Mouse (Mus musculus) heart, postnatal 0 days (tissue): ENCODE data around the gene Sufu. TPM values are rescaled to one million over a fixed set of nuclear protein-coding genes. Genes with fewer than 3 reads are reported as not detected.

Source experiments
- ATAC-seq: fragments of 200-750 bp; cut with Nextera tagmentation; 2 replicates; pipeline ENCODE4 v1.8.0; 2017; ENCODE audit warnings: low read depth, moderate number of reproducible peaks, moderate library complexity; ENCODE audit not compliant: insufficient read depth
- DNase-seq: peaks from one replicate; pipeline ENCODE4 v3.0.0-alpha.2; 2016; ENCODE audit warnings: low spot score
- H3K27ac ChIP-seq: fragments of 300-500 bp; sonication (generic); 2 replicates; pipeline ENCODE4 v1.5.1; 2014; ENCODE audit warnings: low read depth, mild to moderate bottlenecking
- H3K27me3 ChIP-seq: fragments of 300-500 bp; sonication (generic); 2 replicates; pipeline ENCODE4 v1.6.1; 2014; ENCODE audit warnings: low read length, mixed read lengths; ENCODE audit not compliant: control insufficient read depth, insufficient read depth
- H3K36me3 ChIP-seq: fragments of 300-500 bp; sonication (generic); replicated peaks from 2 replicates; pipeline ENCODE4 v1.6.1; 2014; ENCODE audit warnings: low read length, mixed read lengths; ENCODE audit not compliant: control insufficient read depth, insufficient read depth
- H3K4me1 ChIP-seq: fragments of 300-500 bp; sonication (generic); 2 replicates; pipeline ENCODE4 v1.6.1; 2014; ENCODE audit warnings: antibody characterized with exemption; ENCODE audit not compliant: control insufficient read depth, insufficient read depth
- H3K4me2 ChIP-seq: fragments of 300-500 bp; sonication (generic); 2 replicates; pipeline ENCODE4 v1.6.1; 2014; ENCODE audit warnings: low read depth, mild to moderate bottlenecking, low read length, moderate library complexity
- H3K4me3 ChIP-seq: fragments of 300-500 bp; sonication (generic); 2 replicates; pipeline ENCODE4 v1.5.1; 2014; ENCODE audit warnings: low read depth, low read length
- H3K9ac ChIP-seq: fragments of 300-500 bp; sonication (generic); replicated peaks from 2 replicates; pipeline ENCODE4 v1.6.1; 2014; ENCODE audit warnings: low read depth, low read length, mixed read lengths
- H3K9me3 ChIP-seq: fragments of 300-500 bp; sonication (generic); replicated peaks from 2 replicates; pipeline ENCODE4 v1.6.1; 2016; ENCODE audit warnings: low read length; ENCODE audit not compliant: control insufficient read depth
- CTCF ChIP-seq: IDR thresholded peaks from 2 replicates; pipeline ENCODE4 v1.5.1; 2016; ENCODE audit warnings: antibody characterized with exemption, control low read depth, low read depth
- EP300 ChIP-seq: IDR thresholded peaks from 2 replicates; pipeline ENCODE4 v1.6.1; 2016; ENCODE audit warnings: antibody characterized with exemption, low read depth
- WGBS: fragments of 180-500 bp; shearing (Covaris S2); extraction: QIAGEN DNeasy Blood & Tissue Kit; methylation state at CpG from one replicate; pipeline ENCODE4 v1.1.7; 2014; 5-methylcytosine and 5-hydroxymethylcytosine counted together
- polyA plus RNA-seq: library from polyadenylated mRNA; unstranded; fragments of >200 nt; fragmentation: Nextera tagmentation; extraction: Ambion mirVana; gene quantifications from 2 replicates; pipeline ENCODE4 v1.2.1, GENCODE M21; 2015
- total RNA-seq: library from RNA; depleted of rRNA; stranded (reverse); fragments of >200 nt; gene quantifications from 2 replicates; pipeline ENCODE4 v1.2.3, GENCODE M21; 2014; ENCODE audit warnings: low replicate concordance

The Sufu gene
- total and polyA plus RNA-seq, 2 experiments from 2014 or later = 9.2 to 11.0 TPM

DNA sequence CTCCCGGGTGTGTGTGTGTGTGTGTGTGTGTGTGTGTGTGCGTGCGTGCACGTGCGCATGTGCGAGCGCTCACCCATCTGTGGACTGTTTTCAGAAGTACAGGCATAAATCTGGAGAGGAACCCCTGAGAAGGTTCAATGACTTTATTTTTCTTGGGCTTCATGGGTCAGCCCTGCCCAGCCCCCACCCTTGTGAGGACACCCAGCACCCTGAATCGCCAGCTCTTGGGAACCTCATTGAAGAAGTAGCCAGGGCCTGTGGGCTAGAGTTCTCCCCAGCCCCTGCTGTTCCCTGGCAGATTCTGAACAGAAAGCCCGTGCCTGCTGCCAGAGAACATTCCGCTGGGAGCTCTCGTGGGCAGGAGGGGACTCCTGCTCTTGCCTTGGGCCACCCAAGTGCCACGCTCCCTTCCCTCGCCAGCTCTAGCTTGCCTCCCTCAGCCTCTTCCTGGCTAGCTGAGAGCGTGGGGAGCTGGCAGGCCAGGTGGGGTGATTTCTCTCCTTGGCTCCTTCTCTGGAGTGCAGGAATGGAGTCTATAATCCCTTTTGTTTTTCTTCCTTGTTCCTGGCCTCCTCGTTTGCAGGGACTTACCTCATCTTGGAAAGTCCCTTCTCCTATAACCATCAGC lies 87.1 kb downstream of the Sufu start:
- peak overlapping the region; percentile 27 for H3K4me2 ChIP-seq
- no peak for TF ChIP-seq EP300
- TF ChIP-seq CTCF = no peak
- H3K4me1 ChIP-seq = peaks cover 77% of the 10 kb centered on the region
- H3K4me3 ChIP-seq = no peak overlapping the region
- peak overlapping the region; percentile 58 for H3K9ac ChIP-seq
- H3K27me3 ChIP-seq = no peaks in the 10 kb centered on the region
- peak overlapping the region; percentile 98 for H3K27ac ChIP-seq
- WGBS = 56% methylated on average over 15 of the region's 15 CpGs
- ATAC-seq = peak; percentile 12; the same call in 1 of the 2 replicates
- H3K9me3 ChIP-seq = no peaks in the 10 kb centered on the region
- peaks cover 11% of the 10 kb centered on the region; the same call in 1 of the 2 replicates for H3K36me3 ChIP-seq
- DNase-seq = peak; percentile 37

GRCm38 (mm10) chr19:46484518-46484917 lies 87.8 kb downstream of the Sufu start:
- Histone ChIP-seq H3K4me2 (peak overlapping the region; percentile 27), H3K9me3 (no peaks in the 10 kb centered on the region), H3K36me3 (peaks cover 11% of the 10 kb centered on the region; the same call in 1 of the 2 replicates), H3K4me1 (peaks cover 70% of the 10 kb centered on the region), H3K27ac (peak overlapping the region; percentile 98), H3K27me3 (no peaks in the 10 kb centered on the region), H3K4me3 (no peak overlapping the region), H3K9ac (peak overlapping the region; percentile 58)
- ATAC-seq (peak; percentile 85), DNase-seq (peak; percentile 94)
- WGBS = 6% methylated on average over 5 of the region's 5 CpGs
- no peak for TF ChIP-seq CTCF
- peak; percentile 72; the same call in 1 of the 2 replicates for TF ChIP-seq EP300

DNA sequence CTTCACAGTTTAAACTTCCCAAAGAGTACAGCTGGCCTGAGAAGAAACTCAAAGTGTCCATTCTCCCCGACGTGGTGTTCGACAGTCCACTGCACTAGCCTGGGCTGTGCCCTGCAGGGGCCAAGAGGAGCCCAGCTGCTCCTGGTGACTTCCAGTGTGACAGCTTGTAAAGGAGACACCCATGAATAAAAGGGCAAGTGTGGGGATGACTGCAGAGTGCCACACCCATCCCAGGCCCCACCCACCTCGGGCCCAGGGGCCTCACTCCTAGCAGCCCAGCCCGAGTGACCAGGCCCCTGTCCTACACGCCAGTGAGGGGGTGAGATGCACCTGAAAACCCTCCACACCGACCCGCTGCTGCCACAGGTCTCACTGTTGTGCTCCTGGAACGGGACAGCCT lies 89.2 kb downstream of the Sufu start:
- Histone ChIP-seq H3K9ac (no peak overlapping the region; the same call in 1 of the 2 replicates), H3K4me2 (no peak overlapping the region), H3K36me3 (peaks cover 3% of the 10 kb centered on the region; the same call in 1 of the 2 replicates), H3K4me3 (no peak overlapping the region), H3K4me1 (peaks cover 67% of the 10 kb centered on the region), H3K27ac (peak overlapping the region; percentile 98), H3K27me3 (no peaks in the 10 kb centered on the region), H3K9me3 (no peaks in the 10 kb centered on the region)
- ATAC-seq (no peak), DNase-seq (no peak)
- no peak for TF ChIP-seq CTCF
- no peak for TF ChIP-seq EP300
- WGBS = 59% methylated on average over 9 of the region's 9 CpGs

DNA sequence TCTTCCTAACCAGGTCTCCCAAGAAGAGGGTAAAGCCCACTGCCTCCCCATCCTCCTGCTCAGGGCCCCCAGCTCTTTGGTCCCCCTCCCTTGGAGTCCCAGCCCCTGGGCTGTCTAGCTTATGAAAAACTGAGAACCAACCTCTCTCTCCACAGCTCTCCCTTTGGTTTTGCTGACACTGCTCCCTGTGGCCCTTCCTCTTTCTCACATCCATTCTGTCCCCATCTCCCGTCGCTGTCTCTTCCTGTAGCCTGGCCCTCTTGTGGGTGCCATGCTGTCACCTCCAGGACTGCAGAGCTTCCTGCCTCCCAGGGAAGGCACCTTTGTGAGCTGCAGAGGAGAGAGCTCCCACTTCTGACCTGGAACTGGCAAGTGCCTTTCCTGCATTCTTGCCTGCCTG lies 90.0 kb downstream of the Sufu start:
- TF ChIP-seq CTCF (no peak), EP300 (no peak)
- Histone ChIP-seq H3K4me3 (no peak overlapping the region), H3K36me3 (no peaks in the 10 kb centered on the region; the same call in 1 of the 2 replicates), H3K4me1 (peaks cover 63% of the 10 kb centered on the region), H3K9ac (no peak overlapping the region), H3K27me3 (no peaks in the 10 kb centered on the region), H3K27ac (peak overlapping the region; percentile 37; the same call in 1 of the 2 replicates), H3K9me3 (no peaks in the 10 kb centered on the region), H3K4me2 (no peak overlapping the region)
- WGBS = 46% methylated on average over 2 of the region's 2 CpGs
- ATAC-seq = no peak
- DNase-seq = no peak

DNA sequence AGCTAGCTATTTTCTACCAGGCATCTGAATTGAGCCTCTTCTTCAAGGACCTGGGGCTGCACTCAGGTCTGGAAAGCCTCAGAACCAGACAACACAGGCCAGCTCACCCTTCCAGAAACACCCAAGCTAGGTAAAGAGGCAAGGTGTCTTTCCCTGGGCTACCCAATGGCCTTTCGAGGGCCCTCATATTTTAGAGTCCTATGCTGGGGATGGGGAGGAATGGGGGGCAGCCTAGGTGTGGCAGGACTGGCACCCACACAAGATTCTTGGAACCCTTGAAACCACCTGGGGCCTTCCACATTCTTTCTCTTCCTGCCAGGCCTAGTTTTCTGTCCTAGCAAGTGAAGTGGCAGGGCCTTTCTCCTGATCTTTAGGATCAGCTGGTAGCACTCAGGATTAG lies 92.8 kb downstream of the Sufu start:
- WGBS = 96% methylated on average over 1 of the region's 1 CpGs
- no peak for TF ChIP-seq CTCF
- no peak for TF ChIP-seq EP300
- ATAC-seq (no peak), DNase-seq (no peak)
- Histone ChIP-seq H3K9ac (no peak overlapping the region), H3K4me1 (peaks cover 36% of the 10 kb centered on the region), H3K27ac (no peak overlapping the region), H3K4me3 (no peak overlapping the region), H3K27me3 (no peaks in the 10 kb centered on the region), H3K36me3 (no peaks in the 10 kb centered on the region; the same call in 1 of the 2 replicates), H3K9me3 (no peaks in the 10 kb centered on the region), H3K4me2 (no peak overlapping the region)

- no peak overlapping the region for H3K27ac ChIP-seq
- H3K4me1 ChIP-seq = peaks cover 24% of the 10 kb centered on the region
- no peak overlapping the region for H3K9ac ChIP-seq
- H3K4me3 ChIP-seq = no peak overlapping the region
- TF ChIP-seq CTCF (no peak), EP300 (no peak)
- DNase-seq = no peak
- ATAC-seq = peak; percentile 59
- H3K4me2 ChIP-seq = no peak overlapping the region
- H3K27me3 ChIP-seq = no peaks in the 10 kb centered on the region
- H3K9me3 ChIP-seq = no peaks in the 10 kb centered on the region
- 9% methylated on average over 2 of the region's 2 CpGs for WGBS
- H3K36me3 ChIP-seq = no peaks in the 10 kb centered on the region; the same call in 1 of the 2 replicates
Measured at GRCm38 (mm10) chr19:46490634-46491033, 93.9 kb downstream of the Sufu start.
